Mouse (Mus musculus) olfactory bulb, adult 2 months (tissue): Measurements from ENCODE around the gene Mbnl2. TPM values are rescaled to one million over a fixed set of nuclear protein-coding genes. Genes with fewer than 3 reads are reported as not detected.
A peak's percentile ranks its signal among the peaks of the same experiment; 100 is the strongest.

Source experiments
- H3K27ac ChIP-seq: fragments of 200-500 bp; 2 replicates; pipeline ENCODE4 v1.5.1; 2012; ENCODE audit warnings: low read depth, low read length; ENCODE audit not compliant: insufficient read depth
- H3K4me1 ChIP-seq: fragments of 200-500 bp; 2 replicates; pipeline ENCODE4 v1.6.1; 2012; ENCODE audit warnings: low read length; ENCODE audit not compliant: control insufficient read depth, insufficient read depth
- H3K4me3 ChIP-seq: fragments of 200-500 bp; 2 replicates; pipeline ENCODE4 v1.5.1; 2012; ENCODE audit warnings: mild to moderate bottlenecking, low read depth, low read length, moderate library complexity; ENCODE audit not compliant: insufficient read depth
- CTCF ChIP-seq: fragments of 200-500 bp; IDR thresholded peaks from 2 replicates; pipeline ENCODE4 v1.5.1; 2012; ENCODE audit warnings: low read depth, mild to moderate bottlenecking, low read length, moderate library complexity; ENCODE audit not compliant: insufficient read depth
- POLR2A ChIP-seq: fragments of 200-500 bp; IDR thresholded peaks from 2 replicates; pipeline ENCODE4 v1.6.1; 2012; ENCODE audit warnings: mild to moderate bottlenecking, low read depth, low read length, moderate library complexity; ENCODE audit not compliant: insufficient read depth
- WGBS: fragments of 180-500 bp; shearing (Covaris S2); methylation state at CpG from one replicate; pipeline ENCODE4 v1.1.7; 2018; 5-methylcytosine and 5-hydroxymethylcytosine counted together
- polyA plus RNA-seq: library from polyadenylated mRNA; stranded (reverse); fragments of >200 nt; gene quantifications from 2 replicates; pipeline ENCODE4 v1.2.4, GENCODE M21; 2012; ENCODE audit warnings: low replicate concordance; ENCODE audit not compliant: missing spikeins, insufficient read depth, insufficient read length

Gene Mbnl2
- polyA plus RNA-seq, 1 experiment, result 206 TPM

GRCm38 (mm10) chr14:120378002-120378401 is 102.5 kb downstream of the Mbnl2 start:
- WGBS, result 55% methylated on average over 8 of the region's 8 CpGs
- Histone ChIP-seq H3K4me3 (no peak overlapping the region), H3K4me1 (peaks cover 9% of the 10 kb centered on the region), H3K27ac (no peak overlapping the region)
- TF ChIP-seq POLR2A, result no peak
- TF ChIP-seq CTCF, result no peak

DNA sequence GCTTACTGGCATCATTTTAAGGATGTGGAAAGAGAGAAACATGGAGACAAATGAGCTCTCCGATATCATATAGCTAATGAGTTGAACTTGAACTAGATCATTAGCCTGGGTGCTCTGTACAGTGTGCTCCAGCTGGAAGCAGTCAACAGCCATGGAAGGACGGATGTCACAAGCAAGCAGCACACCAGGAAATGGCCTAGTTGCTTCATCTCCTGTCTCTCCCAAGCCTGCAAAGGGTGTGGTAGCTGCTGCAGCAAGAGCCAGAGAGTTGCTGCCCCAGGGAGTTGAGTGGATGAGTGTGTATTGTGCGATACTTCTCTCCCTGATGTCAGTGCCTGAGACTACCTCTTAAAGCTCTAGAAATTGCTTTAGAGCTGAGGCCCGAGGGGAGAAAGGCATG is 104.2 kb downstream of the Mbnl2 start:
- no peak overlapping the region for H3K27ac ChIP-seq
- 77% methylated on average over 4 of the region's 4 CpGs for WGBS
- peaks cover 4% of the 10 kb centered on the region; the same call in 1 of the 2 replicates for H3K4me1 ChIP-seq
- no peak for TF ChIP-seq POLR2A
- TF ChIP-seq CTCF, result no peak
- H3K4me3 ChIP-seq, result no peak overlapping the region

DNA sequence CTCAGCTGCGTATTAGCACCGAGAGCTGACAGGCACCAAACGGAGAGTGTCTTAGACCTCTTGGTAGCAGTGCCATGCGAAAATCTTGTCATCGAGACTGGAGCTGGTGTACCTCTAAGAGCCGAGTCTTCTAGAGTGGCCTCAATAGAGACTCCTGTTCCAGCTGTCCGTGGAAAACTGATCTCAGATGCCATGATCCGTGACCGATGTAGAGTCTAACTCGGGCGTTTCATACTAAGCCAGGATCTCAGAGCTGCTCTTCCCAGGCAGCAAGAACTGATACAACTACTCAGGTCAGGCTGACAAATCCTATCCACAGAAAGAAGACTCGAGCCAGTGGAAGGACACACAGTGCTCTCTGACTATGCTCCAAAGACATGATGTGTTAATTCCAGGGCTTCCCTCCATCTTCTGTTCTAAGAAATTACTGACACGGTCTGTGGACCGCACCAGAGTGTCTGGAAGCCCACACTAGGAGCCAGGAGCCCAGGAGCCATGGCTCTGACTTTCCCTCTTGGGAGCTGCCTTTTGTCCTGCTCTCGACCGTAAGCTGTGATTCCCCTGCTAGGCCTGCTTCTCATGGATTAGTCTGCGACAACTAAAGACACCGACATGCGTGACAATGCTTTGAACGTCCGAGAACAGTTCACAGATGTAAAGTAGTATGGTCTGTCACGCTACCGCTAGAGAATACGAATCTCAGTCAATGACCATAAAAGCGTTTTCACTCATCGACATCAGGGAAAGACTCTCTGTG is 106.1 kb downstream of the Mbnl2 start:
- no peak for TF ChIP-seq POLR2A
- TF ChIP-seq CTCF, result no peak
- Histone ChIP-seq H3K4me1 (peaks cover 2% of the 10 kb centered on the region; the same call in 1 of the 2 replicates), H3K27ac (no peak overlapping the region), H3K4me3 (no peak overlapping the region)
- 92% methylated on average over 26 of the region's 26 CpGs for WGBS

- TF ChIP-seq CTCF, result no peak
- Histone ChIP-seq H3K4me1 (peaks cover 2% of the 10 kb centered on the region; the same call in 1 of the 2 replicates), H3K4me3 (no peak overlapping the region), H3K27ac (no peak overlapping the region)
- WGBS, result 82% methylated on average over 5 of the region's 5 CpGs
These were observed 106.7 kb downstream of the Mbnl2 start for GRCm38 (mm10) chr14:120382179-120382578.

DNA sequence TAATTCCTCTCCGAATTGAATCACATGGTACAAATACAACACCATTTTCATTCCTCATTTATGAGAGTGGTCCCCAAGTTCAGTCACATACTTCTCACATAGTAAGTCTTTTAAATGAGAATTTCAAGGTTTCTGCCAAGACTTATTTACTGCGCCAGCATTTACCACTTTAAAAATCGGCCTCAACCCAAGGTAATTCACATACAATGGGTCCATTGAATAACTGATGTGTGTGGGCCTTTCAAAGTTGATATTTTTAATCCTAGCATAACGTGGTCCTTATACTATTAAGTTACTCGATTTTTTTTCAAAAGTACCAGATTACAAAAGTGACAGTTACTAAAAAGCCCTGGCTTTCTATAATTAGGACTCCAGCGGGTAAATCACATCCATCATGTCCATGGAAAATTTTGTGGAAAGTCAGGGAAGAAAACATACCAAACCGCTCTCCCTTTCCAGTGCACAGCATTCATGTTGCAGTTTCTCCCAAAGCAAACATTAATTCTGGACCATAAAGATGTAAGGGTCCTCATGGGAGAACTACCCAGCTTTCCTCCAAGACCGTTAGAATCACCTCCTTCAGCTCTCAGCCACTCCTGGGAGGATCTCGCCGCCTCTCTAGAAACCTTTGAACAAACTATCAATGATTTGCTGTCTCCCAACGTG is 107.8 kb downstream of the Mbnl2 start:
- 64% methylated on average over 11 of the region's 11 CpGs for WGBS
- no peak for TF ChIP-seq POLR2A
- TF ChIP-seq CTCF, result no peak
- H3K4me3 ChIP-seq, result no peak overlapping the region
- H3K4me1 ChIP-seq, result no peaks in the 10 kb centered on the region
- H3K27ac ChIP-seq, result no peak overlapping the region

GRCm38 (mm10) chr14:120384615-120385014 is 109.1 kb downstream of the Mbnl2 start:
- TF ChIP-seq CTCF, result no peak
- no peak for TF ChIP-seq POLR2A
- Histone ChIP-seq H3K4me3 (no peak overlapping the region), H3K4me1 (peaks cover 10% of the 10 kb centered on the region), H3K27ac (no peak overlapping the region)
- WGBS, result 93% methylated on average over 5 of the region's 5 CpGs

DNA sequence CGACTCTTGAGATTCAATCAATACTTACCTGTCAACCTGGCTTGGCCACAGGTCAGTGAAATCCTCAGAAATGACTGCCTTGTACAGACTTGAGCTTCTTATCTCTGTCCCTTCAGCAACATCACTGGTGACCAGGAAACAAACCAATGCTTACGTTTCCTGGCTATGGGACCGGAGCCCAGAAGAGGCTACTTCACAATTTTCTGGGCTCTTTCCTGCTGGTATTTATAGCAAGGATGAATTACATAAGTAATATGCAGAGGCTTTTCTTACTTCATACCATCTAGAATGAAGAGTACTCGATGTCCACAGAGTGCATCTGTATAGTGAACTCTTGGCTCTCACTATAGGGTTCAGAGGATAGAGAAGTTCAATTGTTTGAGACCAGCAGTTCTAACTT is 111.8 kb downstream of the Mbnl2 start:
- peaks cover 14% of the 10 kb centered on the region for H3K4me1 ChIP-seq
- no peak overlapping the region for H3K4me3 ChIP-seq
- WGBS, result 81% methylated on average over 4 of the region's 4 CpGs
- TF ChIP-seq CTCF (no peak), POLR2A (no peak)
- H3K27ac ChIP-seq, result no peak overlapping the region

- peaks cover 14% of the 10 kb centered on the region for H3K4me1 ChIP-seq
These were observed 113.6 kb downstream of the Mbnl2 start for GRCm38 (mm10) chr14:120388818-120389691.

More at GRCm38 (mm10) chr14:120388818-120389691, 113.6 kb downstream of the Mbnl2 start:
- TF ChIP-seq CTCF (no peak), POLR2A (no peak)
- 13% methylated on average over 38 of the region's 38 CpGs for WGBS
- H3K27ac ChIP-seq, result peak overlapping the region; percentile 25
- H3K4me3 ChIP-seq, result peak overlapping the region; percentile 32
